Mouse (Mus musculus) olfactory bulb, adult 2 months (tissue): Measurements from ENCODE around the gene Gadd45gip1. TPM values are rescaled to one million over a fixed set of nuclear protein-coding genes. Genes with fewer than 3 reads are reported as not detected.

Source experiments
- H3K27ac ChIP-seq: fragments of 200-500 bp; 2 replicates; pipeline ENCODE4 v1.5.1; 2012; ENCODE audit warnings: low read depth, low read length; ENCODE audit not compliant: insufficient read depth
- H3K4me1 ChIP-seq: fragments of 200-500 bp; 2 replicates; pipeline ENCODE4 v1.6.1; 2012; ENCODE audit warnings: low read length; ENCODE audit not compliant: control insufficient read depth, insufficient read depth
- H3K4me3 ChIP-seq: fragments of 200-500 bp; 2 replicates; pipeline ENCODE4 v1.5.1; 2012; ENCODE audit warnings: mild to moderate bottlenecking, low read depth, low read length, moderate library complexity; ENCODE audit not compliant: insufficient read depth
- CTCF ChIP-seq: fragments of 200-500 bp; IDR thresholded peaks from 2 replicates; pipeline ENCODE4 v1.5.1; 2012; ENCODE audit warnings: low read depth, mild to moderate bottlenecking, low read length, moderate library complexity; ENCODE audit not compliant: insufficient read depth
- POLR2A ChIP-seq: fragments of 200-500 bp; IDR thresholded peaks from 2 replicates; pipeline ENCODE4 v1.6.1; 2012; ENCODE audit warnings: mild to moderate bottlenecking, low read depth, low read length, moderate library complexity; ENCODE audit not compliant: insufficient read depth
- WGBS: fragments of 180-500 bp; shearing (Covaris S2); methylation state at CpG from one replicate; pipeline ENCODE4 v1.1.7; 2018; 5-methylcytosine and 5-hydroxymethylcytosine counted together
- polyA plus RNA-seq: library from polyadenylated mRNA; stranded (reverse); fragments of >200 nt; gene quantifications from 2 replicates; pipeline ENCODE4 v1.2.4, GENCODE M21; 2012; ENCODE audit warnings: low replicate concordance; ENCODE audit not compliant: missing spikeins, insufficient read depth, insufficient read length

Gene Gadd45gip1
- polyA plus RNA-seq, 1 experiment = not detected

DNA sequence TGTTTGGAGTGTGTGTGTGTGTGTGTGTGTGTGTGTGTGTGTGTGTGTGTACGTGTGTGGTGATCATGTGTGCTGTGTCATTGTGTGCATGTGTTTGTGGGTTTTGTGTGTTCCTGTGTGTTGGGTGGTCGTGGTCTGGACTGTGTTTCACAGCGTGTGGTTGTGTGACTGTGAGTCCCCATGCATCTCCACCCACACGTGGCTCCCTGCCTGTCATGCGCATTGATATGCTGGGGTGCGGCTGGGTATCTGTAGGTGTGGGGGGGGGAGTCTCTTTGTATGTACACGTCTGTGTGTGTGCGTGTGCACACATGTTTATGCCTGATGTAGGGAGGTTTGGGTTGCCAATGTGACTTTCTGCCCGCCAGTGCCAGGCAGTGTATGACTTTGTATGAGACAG is 38.2 kb upstream of the Gadd45gip1 start:
- H3K4me3 ChIP-seq = no peak overlapping the region
- H3K4me1 ChIP-seq = peaks cover 43% of the 10 kb centered on the region
- no peak for TF ChIP-seq POLR2A
- TF ChIP-seq CTCF = no peak
- H3K27ac ChIP-seq = peak overlapping the region; percentile 81
- WGBS = 72% methylated on average over 9 of the region's 9 CpGs

DNA sequence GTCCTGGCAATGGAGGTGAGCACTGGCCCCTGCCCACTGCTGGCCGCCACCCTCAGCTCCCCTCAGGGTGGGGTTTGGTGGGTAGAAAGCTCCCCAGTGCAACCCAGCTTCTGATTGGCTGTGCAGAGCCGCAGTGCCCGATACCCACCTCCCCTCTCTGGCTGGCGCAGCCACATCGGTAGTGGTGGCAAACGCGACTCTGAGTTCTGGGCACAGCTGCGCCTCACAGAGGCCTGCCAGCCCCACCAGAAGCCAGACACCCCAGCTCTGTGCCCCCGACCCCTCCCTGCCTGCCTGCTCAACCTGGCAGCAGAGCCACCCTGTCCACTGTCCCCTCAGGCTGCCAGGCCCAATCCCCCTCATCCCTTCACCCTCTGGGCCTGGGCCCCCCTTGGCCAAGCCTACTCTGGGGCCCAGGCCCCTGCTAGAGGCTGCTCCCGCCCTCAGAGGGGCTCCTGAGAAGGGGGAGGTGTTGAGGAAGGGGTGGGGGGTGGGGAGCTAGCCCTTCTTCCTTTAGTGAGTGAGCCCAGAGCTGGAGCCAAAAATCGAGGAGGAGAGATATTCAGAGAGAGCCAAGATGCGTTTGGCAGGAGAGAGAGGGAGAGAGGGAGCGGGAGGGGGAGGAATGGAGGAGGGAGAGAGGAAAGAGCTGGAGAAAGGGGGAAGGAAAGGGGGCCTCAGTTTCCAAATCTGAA is 37.4 kb upstream of the Gadd45gip1 start:
- Histone ChIP-seq H3K27ac (peak overlapping the region; percentile 83), H3K4me3 (no peak overlapping the region), H3K4me1 (peaks cover 42% of the 10 kb centered on the region)
- WGBS = 42% methylated on average over 13 of the region's 13 CpGs
- TF ChIP-seq CTCF = no peak
- 0 out of 2 replicates have a peak, but pooled peaks have one; percentile 13 for TF ChIP-seq POLR2A

DNA sequence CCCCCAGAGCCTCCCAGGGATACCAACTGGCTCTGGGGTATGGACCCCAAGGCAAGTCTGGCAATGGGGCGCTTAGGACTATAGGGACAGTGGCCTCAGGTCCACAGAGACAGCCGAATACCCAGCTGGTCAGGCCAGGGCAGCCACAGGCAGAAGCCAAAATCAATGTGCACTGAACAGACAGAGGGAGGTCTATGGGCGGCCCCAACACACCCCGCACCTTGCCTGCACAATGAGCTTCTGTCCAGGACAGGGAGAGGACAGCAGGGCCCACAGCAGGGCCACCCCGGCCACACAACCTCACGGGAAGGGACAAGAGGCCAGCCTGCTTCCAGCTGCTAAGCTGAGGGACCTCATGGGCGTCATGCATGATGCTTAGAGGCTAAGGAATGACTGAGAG is 36.8 kb upstream of the Gadd45gip1 start:
- TF ChIP-seq POLR2A = no peak
- TF ChIP-seq CTCF = no peak
- no peak overlapping the region for H3K4me3 ChIP-seq
- H3K27ac ChIP-seq = peak overlapping the region; percentile 83
- H3K4me1 ChIP-seq = peaks cover 43% of the 10 kb centered on the region
- WGBS = 59% methylated on average over 7 of the region's 7 CpGs

DNA sequence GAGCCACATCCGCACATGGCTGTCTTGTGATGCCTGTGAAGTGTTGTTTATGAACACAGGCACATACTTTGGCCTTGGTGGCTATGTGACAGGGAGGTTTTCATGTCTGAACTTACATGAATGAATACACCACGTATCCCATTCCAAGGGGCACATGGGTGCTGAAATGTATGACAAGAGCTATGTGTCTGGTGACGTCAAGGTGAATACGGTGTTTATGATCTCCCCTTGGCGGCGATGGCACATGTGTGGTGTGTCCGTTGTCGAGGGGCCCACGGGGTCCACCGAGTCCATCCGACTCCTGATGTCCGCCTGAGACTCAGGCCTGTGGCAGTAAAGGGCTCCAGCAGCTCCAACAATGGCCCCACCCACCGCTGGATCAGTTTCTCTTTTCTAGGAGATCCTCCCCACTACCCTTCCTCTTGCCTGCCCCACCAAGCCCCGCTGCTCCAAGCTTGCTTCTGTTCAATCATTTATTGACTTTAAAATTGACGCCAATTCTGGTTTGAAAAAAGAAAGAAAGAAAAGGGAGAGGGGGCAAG is 34.0 kb upstream of the Gadd45gip1 start:
- TF ChIP-seq CTCF (no peak), POLR2A (no peak)
- Histone ChIP-seq H3K4me3 (no peak overlapping the region), H3K4me1 (peaks cover 34% of the 10 kb centered on the region), H3K27ac (no peak overlapping the region)
- WGBS = 84% methylated on average over 15 of the region's 15 CpGs

DNA sequence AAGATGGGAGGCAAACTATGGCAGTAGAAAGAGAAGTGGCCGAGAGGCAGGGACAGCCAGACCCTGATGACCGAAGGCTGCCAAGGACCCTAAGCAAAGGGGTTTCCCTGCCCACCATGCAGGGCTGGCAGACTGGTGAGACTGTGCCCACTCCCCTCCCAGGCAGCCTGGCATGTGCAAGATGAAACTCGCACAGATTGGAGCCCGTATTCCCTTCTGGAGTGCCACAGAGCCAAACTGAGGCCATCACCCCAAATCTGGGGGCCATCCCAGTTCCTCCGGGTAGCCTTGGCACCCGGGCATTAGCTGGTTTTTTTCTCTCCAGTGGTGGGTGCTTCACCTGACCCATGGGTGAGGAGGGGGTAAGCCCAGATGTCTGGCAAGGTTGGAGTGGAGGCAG is 33.4 kb upstream of the Gadd45gip1 start:
- TF ChIP-seq POLR2A = no peak
- TF ChIP-seq CTCF = no peak
- no peak overlapping the region for H3K27ac ChIP-seq
- WGBS = 71% methylated on average over 6 of the region's 6 CpGs
- H3K4me1 ChIP-seq = peaks cover 33% of the 10 kb centered on the region
- no peak overlapping the region for H3K4me3 ChIP-seq

DNA sequence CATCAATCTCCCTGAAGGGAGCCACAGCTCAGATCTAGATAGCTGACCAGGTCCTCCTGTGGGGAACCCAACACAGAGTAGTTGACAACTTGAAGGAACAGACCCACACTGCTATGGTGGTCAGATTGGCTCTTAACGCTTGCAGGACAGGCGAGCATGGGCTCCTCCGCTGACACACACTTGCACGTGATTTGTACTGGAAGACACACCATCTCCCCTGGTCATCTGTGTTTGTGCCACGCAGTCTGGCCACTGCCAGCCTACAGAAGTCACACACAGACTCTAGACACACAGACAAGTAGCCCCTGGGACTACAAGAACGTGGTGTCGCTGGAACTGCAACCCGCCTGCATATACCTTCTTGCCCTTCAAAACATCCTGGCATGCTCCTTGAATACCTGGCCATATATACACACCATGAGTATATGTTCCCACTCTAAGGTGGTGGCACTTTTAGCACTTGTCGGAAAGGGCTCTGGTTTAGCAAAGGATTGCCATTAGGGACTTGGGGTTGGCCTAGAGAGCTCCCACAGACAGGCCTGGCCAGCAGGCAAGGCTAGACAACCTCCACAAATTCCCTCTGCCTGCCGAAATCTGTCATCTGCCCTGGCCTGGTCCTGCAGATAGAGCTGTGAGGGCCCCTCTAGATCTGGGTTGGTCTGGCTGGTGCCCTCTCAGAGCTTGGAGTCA is 32.7 kb upstream of the Gadd45gip1 start:
- peaks cover 27% of the 10 kb centered on the region for H3K4me1 ChIP-seq
- no peak for TF ChIP-seq CTCF
- TF ChIP-seq POLR2A = no peak
- WGBS = 75% methylated on average over 10 of the region's 10 CpGs
- H3K4me3 ChIP-seq = peak overlapping the region; percentile 70
- H3K27ac ChIP-seq = 0 out of 2 replicates have a peak overlapping the region, but pooled peaks have one; percentile 1

DNA sequence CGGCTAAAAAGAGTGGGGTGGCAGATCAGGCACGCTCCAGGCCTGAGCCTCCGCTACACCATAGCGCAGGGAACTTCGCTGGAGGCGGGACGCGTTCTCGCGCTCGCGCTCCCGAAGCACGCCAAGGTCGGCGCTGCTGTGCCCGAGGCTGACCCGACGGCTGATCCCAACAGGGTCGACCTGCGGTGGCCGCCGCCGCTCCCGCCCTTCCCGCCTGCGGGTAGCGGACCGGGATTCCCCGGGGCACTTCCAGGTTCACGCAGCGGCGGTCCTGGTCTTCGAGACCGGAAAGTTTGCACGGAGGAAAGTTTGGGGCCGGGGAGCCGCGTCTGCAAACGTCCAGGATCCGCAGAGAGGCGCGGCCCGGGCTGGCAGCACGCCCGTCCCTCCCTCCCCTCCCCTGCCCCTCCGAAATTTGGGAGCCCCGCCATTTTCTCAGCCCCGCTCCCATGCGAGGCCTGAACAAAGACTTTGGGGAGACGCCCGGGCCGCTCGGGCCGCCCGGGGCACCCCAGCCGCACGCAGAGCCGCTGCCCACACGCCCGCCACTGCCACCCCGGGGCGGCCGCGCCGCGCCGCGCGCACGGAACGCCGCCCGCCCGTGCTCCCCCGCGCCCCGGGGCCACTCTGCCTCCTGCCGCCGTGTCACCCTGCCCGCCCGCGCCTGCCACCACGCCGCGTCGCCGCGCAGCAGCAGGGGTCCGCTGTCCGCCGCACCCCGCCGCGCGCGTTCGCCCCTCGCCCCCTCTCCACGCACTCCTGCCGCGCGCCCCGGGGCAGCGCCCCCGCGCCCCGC is 32.0 kb upstream of the Gadd45gip1 start:
- TF ChIP-seq POLR2A (no peak), CTCF (no peak)
- 4% methylated on average over 105 of the region's 108 CpGs for whole genome bisulfite sequencing
- Histone ChIP-seq H3K4me3 (peak overlapping the region; percentile 70), H3K27ac (0 out of 2 replicates have a peak overlapping the region, but pooled peaks have one; percentile 1), H3K4me1 (peaks cover 20% of the 10 kb centered on the region)

DNA sequence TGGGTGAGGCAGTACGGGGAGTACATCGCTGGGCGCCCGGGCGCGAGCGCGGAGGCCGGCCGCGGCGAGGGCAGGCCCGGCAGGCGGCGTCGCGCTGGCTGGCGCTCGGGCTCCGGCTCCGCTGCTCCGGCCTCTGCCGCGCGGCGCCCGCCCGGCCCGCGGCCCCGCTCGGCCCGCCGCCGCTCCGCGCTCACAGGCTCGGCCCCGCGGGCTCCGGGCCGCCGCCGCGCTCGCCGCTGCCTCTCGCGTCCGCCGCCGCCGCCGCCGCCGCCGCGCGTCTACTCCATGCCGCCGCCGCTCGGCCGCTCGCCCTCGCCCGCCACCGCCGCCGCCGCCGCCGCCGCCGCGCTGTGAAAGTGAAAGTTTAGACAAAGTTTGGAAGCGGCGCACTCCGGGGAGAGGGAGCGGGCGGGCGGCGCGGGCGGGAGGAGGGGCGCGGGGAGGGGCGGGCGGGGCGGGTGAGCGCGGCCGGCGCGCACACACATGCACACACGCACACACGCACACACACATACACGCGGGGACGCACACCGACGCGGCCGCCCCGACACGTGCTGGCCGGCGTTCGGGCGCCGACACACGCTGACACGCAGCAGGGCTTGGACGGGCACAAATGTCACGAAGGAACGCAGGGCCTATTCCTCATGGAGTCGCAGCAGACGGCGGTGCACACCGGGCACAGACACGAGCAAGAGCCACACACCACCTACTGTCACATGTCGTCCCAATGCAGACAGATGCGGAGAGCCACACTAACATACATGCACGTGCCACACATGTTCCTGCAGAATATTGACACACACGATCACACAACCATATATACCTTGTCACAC is 31.1 kb upstream of the Gadd45gip1 start, which contains the start of gene Nfix:
Gene Nfix, minus strand, starts transcription at position 346 of the 833 bp plus-strand sequence.
- Histone ChIP-seq H3K4me1 (peaks cover 18% of the 10 kb centered on the region), H3K27ac (0 out of 2 replicates have a peak within 1 kb of the TSS, but pooled peaks have one; percentile 1), H3K4me3 (peak within 1 kb of the TSS; percentile 70)
- WGBS = 31% methylated on average over 114 of the region's 125 CpGs
- no peak for TF ChIP-seq POLR2A
- no peak for TF ChIP-seq CTCF
